20 mouse cellular contexts compared by ENCODE assay signal in the genomic region with DNA sequence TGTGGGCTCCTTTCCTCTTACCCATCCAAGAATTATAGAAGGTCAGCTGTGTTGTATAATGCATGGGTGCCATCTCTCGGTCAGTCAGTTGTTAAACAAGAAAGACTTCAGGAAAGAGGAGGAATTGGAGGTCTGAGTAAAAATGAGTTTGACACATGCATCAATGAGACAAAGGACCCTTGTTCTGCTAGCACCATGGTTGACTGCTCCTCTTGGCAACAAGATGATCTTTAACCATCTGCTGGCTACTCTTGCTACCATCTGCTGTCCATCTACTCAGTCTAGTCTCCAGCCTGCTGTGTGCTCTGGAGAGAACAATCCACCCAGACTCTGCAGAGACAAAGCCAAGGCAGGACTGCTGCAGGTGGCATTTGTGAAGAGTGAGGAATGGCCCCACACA.
A peak's percentile ranks its signal among the peaks of the same experiment; 100 is the strongest.
DNase-seq lines count a peak whose midpoint lies in the region; ATAC-seq and TF ChIP-seq lines count a peak whose summit lies in the region.
"Had no signal": no experiment of that assay in that cellular context is flagged by ENCODE, and none has a peak within 500 bp of the region (broad histone marks: within the 10 kb centered on the region; RNA-seq: fewer than 3 reads in every experiment).

No protein-coding gene starts in this region.

- H3K4me3 ChIP-seq in layer of hippocampus, adult 2 months = no peak overlapping the region
- H3K4me3 ChIP-seq in forebrain, embryonic 16.5 days (replicated peaks; ENCODE audit: low read length) = no peak overlapping the region
- H3K4me3 ChIP-seq in kidney, adult 2 months (ENCODE audit: insufficient read depth, low read depth, low read length) = no peak overlapping the region
- H3K4me3 ChIP-seq: midbrain, embryonic 13.5 days had no signal

- no peaks in the 10 kb centered on the region for H3K4me1 ChIP-seq in forebrain, embryonic 16.5 days (replicated peaks; ENCODE audit: control insufficient read depth, insufficient read depth, low read length)
- no peaks in the 10 kb centered on the region for H3K4me1 ChIP-seq in kidney, adult 2 months (ENCODE audit: control insufficient read depth, insufficient read depth, low read length)
- H3K4me1 ChIP-seq: midbrain, embryonic 13.5 days had no signal

- 64% methylated on average over 1 of the region's 1 CpGs for WGBS in forebrain, embryonic 16.5 days
- 71% methylated on average over 1 of the region's 1 CpGs for WGBS in kidney, adult 2 months

- no peak overlapping the region for H3K9ac ChIP-seq in forebrain, embryonic 16.5 days (replicated peaks; ENCODE audit: low read depth, low read length)
- H3K9ac ChIP-seq: midbrain, embryonic 13.5 days had no signal

- no peak for TF ChIP-seq POLR2A in kidney, adult 2 months (IDR thresholded peaks at IDR 0.05; ENCODE audit: low read depth, low read length)

- DNase-seq in embryo, embryonic 10 days (ENCODE audit: low spot score) = peak; percentile 5
- no peak for DNase-seq in embryo, embryonic 9.5 days (ENCODE audit: extremely low spot score)
- no peak for DNase-seq in layer of hippocampus, adult 2 months (ENCODE audit: low spot score in 2 of 2)
- no peak for DNase-seq in layer of hippocampus, adult 18-20 months (ENCODE audit: low spot score in 2 of 2)
- DNase-seq in retina, embryonic 14.5 days (ENCODE audit: low spot score) = peak; percentile 88
- no peak for DNase-seq in kidney, adult 2 months
- DNase-seq: adrenal gland, postnatal 25 days; B cell, adult 2 months; gastrocnemius, postnatal 10 days; kidney, adult 8-10 months; kidney, postnatal 36 days; liver; lung, adult 2 months; lung, postnatal 36 days; spleen, adult 18-20 months; thymus, adult 18-20 months had no signal

- no peaks in the 10 kb centered on the region for H3K27me3 ChIP-seq in forebrain, embryonic 16.5 days (replicated peaks; ENCODE audit: control insufficient read depth, insufficient read depth, low read length)
- H3K27me3 ChIP-seq in kidney, adult 2 months (replicated peaks; ENCODE audit: control insufficient read depth, insufficient read depth, low read length) = no peaks in the 10 kb centered on the region
- H3K27me3 ChIP-seq: midbrain, embryonic 13.5 days had no signal

- no peak overlapping the region for H3K27ac ChIP-seq in layer of hippocampus, adult 2 months
- no peak overlapping the region for H3K27ac ChIP-seq in forebrain, embryonic 16.5 days (ENCODE audit: low read length)
- H3K27ac ChIP-seq in kidney, adult 2 months (ENCODE audit: insufficient read depth, low read depth, low read length) = no peak overlapping the region
- H3K27ac ChIP-seq: midbrain, embryonic 13.5 days had no signal

- no peaks in the 10 kb centered on the region for H3K36me3 ChIP-seq in forebrain, embryonic 16.5 days (ENCODE audit: control insufficient read depth, insufficient read depth)
- no peaks in the 10 kb centered on the region for H3K36me3 ChIP-seq in kidney, adult 2 months (ENCODE audit: control insufficient read depth, insufficient read depth, low read length)
- H3K36me3 ChIP-seq: midbrain, embryonic 13.5 days had no signal

- TF ChIP-seq CTCF in layer of hippocampus, adult 2 months (conservative IDR thresholded peaks at IDR 0.05) = peak; percentile 59
- TF ChIP-seq CTCF in kidney, adult 2 months (conservative IDR thresholded peaks at IDR 0.05; ENCODE audit: insufficient read depth, insufficient read length, low read depth, low read length) = no peak

- H3K4me2 ChIP-seq in forebrain, embryonic 16.5 days (ENCODE audit: low read length) = no peak overlapping the region
- H3K4me2 ChIP-seq: midbrain, embryonic 13.5 days had no signal

- H3K9me3 ChIP-seq in forebrain, embryonic 16.5 days (ENCODE audit: control insufficient read depth, low read length) = no peaks in the 10 kb centered on the region
- H3K9me3 ChIP-seq: midbrain, embryonic 13.5 days had no signal

- peak; percentile 78 for ATAC-seq in forebrain, embryonic 16.5 days
- ATAC-seq: activated CD4-positive, CD25-positive, alpha-beta regulatory T cell, adult 4 months; midbrain, embryonic 13.5 days; Patski had no signal

Comparison
In these comparisons a context has a peak if more than half of its experiments do, and no peak if none do; other contexts are left out.
1. DNase-seq: peak in embryo, embryonic 10 days (single experiment) and retina, embryonic 14.5 days (single experiment); none in embryo, embryonic 9.5 days (single experiment), layer of hippocampus, adult 2 months (0 of 2), layer of hippocampus, adult 18-20 months (0 of 2) and kidney, adult 2 months (single experiment).